Mouse (Mus musculus) forebrain, postnatal 0 days (tissue): ENCODE data around the gene Papss2. TPM values are rescaled to one million over a fixed set of nuclear protein-coding genes. Genes with fewer than 3 reads are reported as not detected.
A peak's percentile ranks its signal among the peaks of the same experiment; 100 is the strongest.

Source experiments
- ATAC-seq: fragments of 200-750 bp; cut with Nextera tagmentation; 2 replicates; pipeline ENCODE4 v1.8.0; 2017; ENCODE audit warnings: mild to moderate bottlenecking, moderate library complexity
- DNase-seq: peaks from one replicate; pipeline ENCODE4 v3.0.0-alpha.2; 2015
- H3K27ac ChIP-seq: fragments of 300-500 bp; sonication (generic); 2 replicates; pipeline ENCODE4 v1.5.1; 2014; ENCODE audit warnings: low read depth, mild to moderate bottlenecking, antibody characterized with exemption, low read length, moderate library complexity, mixed read lengths
- H3K27me3 ChIP-seq: fragments of 300-500 bp; sonication (generic); 2 replicates; pipeline ENCODE4 v1.6.1; 2014; ENCODE audit warnings: mild to moderate bottlenecking, low read length, mixed read lengths; ENCODE audit not compliant: insufficient read depth
- H3K36me3 ChIP-seq: fragments of 300-500 bp; sonication (generic); 2 replicates; pipeline ENCODE4 v1.6.1; 2014; ENCODE audit warnings: mild to moderate bottlenecking, moderate library complexity; ENCODE audit not compliant: insufficient read depth
- H3K4me1 ChIP-seq: fragments of 300-500 bp; sonication (generic); 2 replicates; pipeline ENCODE4 v1.6.1; 2014; ENCODE audit warnings: antibody characterized with exemption; ENCODE audit not compliant: insufficient read depth
- H3K4me2 ChIP-seq: fragments of 300-500 bp; sonication (generic); 2 replicates; pipeline ENCODE4 v1.6.1; 2014; ENCODE audit warnings: low read depth, mild to moderate bottlenecking, moderate library complexity
- H3K4me3 ChIP-seq: fragments of 300-500 bp; sonication (generic); 2 replicates; pipeline ENCODE4 v1.5.1; 2014; ENCODE audit warnings: low read depth, low read length, mixed read lengths
- H3K9ac ChIP-seq: fragments of 300-500 bp; sonication (generic); 2 replicates; pipeline ENCODE4 v1.6.1; 2014; ENCODE audit warnings: mild to moderate bottlenecking
- H3K9me3 ChIP-seq: fragments of 300-500 bp; sonication (generic); 2 replicates; pipeline ENCODE4 v1.6.1; 2016; ENCODE audit warnings: low read length
- CTCF ChIP-seq: sonication (generic); IDR thresholded peaks from 2 replicates; pipeline ENCODE4 v1.5.1; 2016; ENCODE audit warnings: antibody characterized with exemption, control low read depth, low read depth
- WGBS: fragments of 180-500 bp; shearing (Covaris S2); extraction: QIAGEN DNeasy Blood & Tissue Kit; methylation state at CpG from one replicate; pipeline ENCODE4 v1.1.7; 2014; 5-methylcytosine and 5-hydroxymethylcytosine counted together
- polyA plus RNA-seq: library from polyadenylated mRNA; unstranded; fragments of >200 nt; fragmentation: Nextera tagmentation; extraction: Ambion mirVana; gene quantifications from 2 replicates; pipeline ENCODE4 v1.2.1, GENCODE M21; 2015
- total RNA-seq: library from RNA; depleted of rRNA; stranded (reverse); fragments of >200 nt; gene quantifications from 2 replicates; pipeline ENCODE4 v1.2.3, GENCODE M21; 2014

Gene Papss2
- total and polyA plus RNA-seq, 2 experiments from 2014 or later: 1.2 to 3.8 TPM

DNA sequence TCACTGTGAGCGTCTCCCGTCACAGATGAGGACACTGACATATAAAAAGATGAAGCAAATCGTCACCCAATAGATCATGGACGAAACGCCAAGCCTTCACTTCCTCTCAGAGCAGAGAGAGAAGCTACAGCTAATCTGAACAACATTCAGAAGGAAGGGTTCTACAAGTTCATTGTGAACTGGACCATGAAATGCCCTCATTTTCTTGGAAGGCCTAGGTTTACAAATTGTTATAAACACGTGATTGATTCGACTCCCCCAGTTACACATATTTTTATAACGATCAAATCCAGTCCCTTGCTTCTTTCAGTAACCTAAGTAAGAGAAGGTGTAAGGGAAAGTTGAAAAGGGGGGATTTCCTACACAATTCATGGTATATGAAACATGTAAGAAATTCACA lies 11.4 kb downstream of the Papss2 start:
- no peaks in the 10 kb centered on the region for H3K36me3 ChIP-seq
- no peaks in the 10 kb centered on the region for H3K4me1 ChIP-seq
- no peak overlapping the region for H3K9ac ChIP-seq
- DNase-seq (no peak), ATAC-seq (no peak)
- no peak for TF ChIP-seq CTCF
- no peak overlapping the region for H3K4me2 ChIP-seq
- no peak overlapping the region for H3K4me3 ChIP-seq
- H3K27me3 ChIP-seq: no peaks in the 10 kb centered on the region
- H3K9me3 ChIP-seq: no peaks in the 10 kb centered on the region
- H3K27ac ChIP-seq: no peak overlapping the region
- 72% methylated on average over 8 of the region's 8 CpGs for WGBS

DNA sequence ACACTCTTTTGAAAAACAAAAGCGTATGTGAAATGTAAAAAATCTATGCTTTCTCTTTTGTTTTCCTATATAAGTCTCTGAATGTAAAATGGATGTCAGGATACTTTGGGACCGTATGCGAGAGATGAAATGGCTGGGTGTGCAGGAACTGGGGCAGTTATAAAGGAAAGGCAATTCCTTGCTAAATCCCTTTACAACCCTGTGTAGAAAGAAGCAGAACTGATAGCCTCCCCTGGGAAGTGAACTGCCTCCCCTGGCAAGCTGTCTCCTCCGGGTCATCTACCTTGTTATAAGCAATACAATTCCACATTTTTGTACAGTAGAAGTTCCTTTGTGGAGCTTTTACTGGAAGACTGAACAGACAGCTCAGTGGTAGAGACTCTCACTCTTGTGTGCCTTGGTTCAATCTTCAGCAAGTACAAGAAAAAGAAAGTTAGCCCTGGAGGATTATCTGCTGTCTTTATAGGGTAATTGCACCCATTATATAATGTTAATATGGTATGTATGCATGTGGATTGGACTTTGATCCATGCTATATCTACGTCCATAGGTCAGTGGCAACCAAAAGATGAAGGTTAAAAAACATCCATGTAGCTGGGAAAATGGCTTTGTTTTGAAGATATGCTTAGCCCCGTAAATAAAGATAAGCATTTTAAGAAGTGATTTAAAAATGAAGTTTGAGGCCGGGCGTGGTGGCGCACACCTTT lies 15.9 kb downstream of the Papss2 start:
- Histone ChIP-seq H3K9me3 (no peaks in the 10 kb centered on the region), H3K36me3 (no peaks in the 10 kb centered on the region), H3K4me3 (no peak overlapping the region), H3K4me1 (no peaks in the 10 kb centered on the region), H3K27ac (no peak overlapping the region), H3K4me2 (no peak overlapping the region), H3K27me3 (no peaks in the 10 kb centered on the region), H3K9ac (no peak overlapping the region)
- DNase-seq: no peak
- WGBS: 92% methylated on average over 9 of the region's 9 CpGs
- no peak for ATAC-seq
- no peak for TF ChIP-seq CTCF

DNA sequence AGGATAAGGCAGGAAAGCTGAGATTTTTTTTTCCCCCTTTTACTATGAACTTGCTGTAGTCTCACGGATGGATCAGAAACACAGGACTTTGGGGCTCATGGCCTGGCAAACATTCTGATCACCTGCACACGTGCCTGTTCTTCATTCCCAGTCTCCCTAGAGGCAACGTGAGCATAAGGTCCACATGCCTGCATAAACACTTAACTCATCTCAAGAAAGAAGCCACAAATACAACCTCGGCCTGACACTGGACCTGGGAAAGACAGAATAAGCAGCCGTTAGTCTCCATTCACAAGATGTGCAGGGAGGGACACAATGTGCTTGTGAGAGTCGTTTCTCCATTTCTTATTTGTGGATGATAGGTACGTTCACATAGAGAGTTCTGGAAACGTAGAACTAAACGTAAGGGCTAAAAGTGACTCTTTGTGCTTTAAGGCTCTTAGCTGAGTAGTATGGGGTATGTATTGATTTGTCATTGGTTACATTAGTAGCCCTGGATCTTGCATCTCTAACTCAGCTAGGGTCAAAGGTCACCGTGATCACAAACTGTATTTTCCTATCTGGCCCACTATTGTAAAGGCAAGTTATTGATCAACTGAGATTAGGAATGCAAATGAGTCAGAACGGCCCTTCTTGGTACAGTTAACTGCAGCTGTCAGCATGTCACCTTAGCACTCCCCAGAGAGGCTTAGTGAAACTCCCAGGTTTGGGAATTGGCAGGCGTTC lies 18.6 kb downstream of the Papss2 start:
- no peak overlapping the region for H3K4me3 ChIP-seq
- H3K4me2 ChIP-seq: no peak overlapping the region
- WGBS: 83% methylated on average over 12 of the region's 12 CpGs
- no peaks in the 10 kb centered on the region for H3K36me3 ChIP-seq
- no peaks in the 10 kb centered on the region for H3K9me3 ChIP-seq
- DNase-seq (no peak), ATAC-seq (no peak)
- no peaks in the 10 kb centered on the region for H3K4me1 ChIP-seq
- TF ChIP-seq CTCF: no peak
- H3K9ac ChIP-seq: no peak overlapping the region
- no peak overlapping the region for H3K27ac ChIP-seq
- no peaks in the 10 kb centered on the region for H3K27me3 ChIP-seq

DNA sequence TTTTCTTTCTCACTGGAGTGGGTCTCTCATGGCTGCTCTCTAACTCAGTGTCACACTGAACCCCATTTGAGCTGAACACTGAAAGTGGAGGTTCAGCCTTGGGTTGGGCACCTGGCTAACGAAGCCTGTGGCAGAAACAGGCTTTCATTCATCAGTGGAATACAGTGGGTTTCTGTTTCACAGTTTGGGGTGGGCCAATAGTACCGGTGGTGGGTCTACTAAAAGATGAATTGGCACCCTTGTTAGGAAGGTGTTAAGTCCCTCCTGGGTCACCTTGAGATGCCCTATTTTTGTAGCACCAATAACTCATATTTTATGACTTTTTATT lies 19.1 kb downstream of the Papss2 start:
- no peak for DNase-seq
- Histone ChIP-seq H3K4me2 (no peak overlapping the region), H3K27me3 (no peaks in the 10 kb centered on the region), H3K36me3 (no peaks in the 10 kb centered on the region), H3K27ac (no peak overlapping the region), H3K9me3 (no peaks in the 10 kb centered on the region), H3K4me3 (no peak overlapping the region), H3K9ac (no peak overlapping the region), H3K4me1 (no peaks in the 10 kb centered on the region)
- no peak for ATAC-seq
- TF ChIP-seq CTCF: no peak
- 52% methylated on average over 2 of the region's 2 CpGs for WGBS

DNA sequence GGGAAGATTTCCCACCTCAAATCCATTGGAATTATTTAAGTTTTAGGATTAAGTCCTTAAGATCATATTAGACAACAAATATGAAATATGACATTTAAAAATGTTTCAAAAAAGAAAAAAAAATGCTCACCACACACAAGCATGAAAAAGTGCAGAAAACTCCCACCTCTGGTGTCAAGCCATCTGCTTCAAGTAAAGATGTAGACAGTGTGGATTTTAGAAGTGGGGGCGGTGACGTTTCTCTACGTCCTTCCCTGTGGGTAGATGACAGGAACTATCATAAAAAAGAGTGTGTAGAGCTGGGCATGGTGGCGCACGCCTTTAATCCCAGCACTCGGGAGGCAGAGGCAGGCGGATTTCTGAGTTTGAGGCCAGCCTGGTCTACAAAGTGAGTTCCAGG lies 21.1 kb downstream of the Papss2 start:
- no peak for DNase-seq
- no peaks in the 10 kb centered on the region for H3K36me3 ChIP-seq
- no peak overlapping the region for H3K9ac ChIP-seq
- H3K4me2 ChIP-seq: no peak overlapping the region
- H3K4me3 ChIP-seq: no peak overlapping the region
- H3K9me3 ChIP-seq: no peaks in the 10 kb centered on the region
- ATAC-seq: no peak
- no peaks in the 10 kb centered on the region for H3K4me1 ChIP-seq
- no peaks in the 10 kb centered on the region for H3K27me3 ChIP-seq
- TF ChIP-seq CTCF: no peak
- no peak overlapping the region for H3K27ac ChIP-seq
- 94% methylated on average over 7 of the region's 7 CpGs for WGBS

DNA sequence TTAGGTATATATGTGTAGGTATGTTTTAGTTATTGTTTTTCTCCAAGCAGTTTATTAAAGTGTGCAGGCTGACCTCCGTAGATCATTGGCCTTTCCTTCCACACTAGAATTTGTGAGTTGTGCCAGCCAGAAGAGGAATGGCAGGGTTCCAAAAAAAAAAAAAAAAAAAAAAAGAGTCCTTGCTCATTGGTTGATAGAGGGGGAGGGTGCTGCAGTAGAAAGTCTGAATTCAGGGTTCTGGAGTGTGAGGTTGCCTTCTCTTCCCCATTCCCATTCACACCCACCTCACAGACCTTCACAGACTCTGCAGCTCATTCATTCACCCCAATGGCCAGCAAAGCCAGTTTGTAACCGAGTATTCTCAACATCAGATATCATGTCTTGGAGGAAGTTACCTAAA lies 24.1 kb downstream of the Papss2 start:
- 79% methylated on average over 2 of the region's 2 CpGs for WGBS
- no peak overlapping the region for H3K27ac ChIP-seq

DNA sequence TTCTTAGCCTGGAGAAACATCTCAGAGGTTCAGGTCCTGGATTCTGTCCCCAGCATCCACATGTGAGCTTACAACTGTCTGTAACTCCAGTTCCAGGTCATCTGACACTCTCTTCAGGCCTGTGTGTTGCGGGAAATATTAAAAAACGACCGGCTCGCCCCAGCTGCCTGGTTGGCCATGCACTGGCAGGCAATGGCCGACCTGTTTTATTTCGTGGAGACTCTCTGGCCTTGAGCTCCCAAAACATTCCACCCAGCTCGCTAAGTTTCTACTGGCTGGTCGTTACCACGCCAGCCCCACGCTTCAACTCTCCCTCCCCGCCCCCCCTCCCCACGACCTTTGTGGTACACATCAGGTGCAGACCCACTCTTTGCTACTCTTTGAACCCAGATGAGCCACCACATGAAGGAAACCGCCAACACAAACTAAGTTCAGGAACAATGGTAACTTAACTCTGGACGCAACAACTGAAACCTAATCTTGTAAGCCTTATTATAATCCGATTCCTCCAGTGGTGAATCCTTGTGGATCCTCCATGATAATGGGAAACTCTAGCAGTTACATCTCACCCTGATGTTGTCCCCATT lies 25.4 kb downstream of the Papss2 start:
- Histone ChIP-seq H3K27me3 (no peaks in the 10 kb centered on the region), H3K4me3 (no peak overlapping the region), H3K4me1 (no peaks in the 10 kb centered on the region), H3K4me2 (no peak overlapping the region), H3K36me3 (no peaks in the 10 kb centered on the region), H3K9ac (no peak overlapping the region), H3K27ac (no peak overlapping the region), H3K9me3 (no peaks in the 10 kb centered on the region)
- WGBS: 87% methylated on average over 15 of the region's 15 CpGs
- ATAC-seq: no peak
- no peak for DNase-seq
- no peak for TF ChIP-seq CTCF

More for the DNA sequence above, 24.1 kb downstream of the Papss2 start:
- no peak for DNase-seq
- H3K36me3 ChIP-seq: no peaks in the 10 kb centered on the region
- H3K4me3 ChIP-seq: no peak overlapping the region
- H3K4me2 ChIP-seq: no peak overlapping the region
- no peak overlapping the region for H3K9ac ChIP-seq
- H3K27me3 ChIP-seq: no peaks in the 10 kb centered on the region
- no peak for TF ChIP-seq CTCF
- no peaks in the 10 kb centered on the region for H3K4me1 ChIP-seq
- no peaks in the 10 kb centered on the region for H3K9me3 ChIP-seq
- peak; percentile 53; the same call in 1 of the 2 replicates for ATAC-seq
